Mouse (Mus musculus) heart, embryonic 11.5 days (tissue): ENCODE data around the gene Lhx8. TPM values are rescaled to one million over a fixed set of nuclear protein-coding genes. Genes with fewer than 3 reads are reported as not detected.

Experiments used
- ATAC-seq: fragments of 200-750 bp; cut with Nextera tagmentation; replicated peaks from 2 replicates; pipeline ENCODE4 v1.8.0; 2017; ENCODE audit warnings: moderate library complexity; ENCODE audit not compliant: insufficient number of reproducible peaks, low FRiP score, low TSS enrichment
- H3K27ac ChIP-seq: fragments of 300-500 bp; sonication (generic); 2 replicates; pipeline ENCODE4 v1.5.1; 2014; ENCODE audit warnings: mild to moderate bottlenecking, low read depth, low read length
- H3K27me3 ChIP-seq: fragments of 300-500 bp; sonication (generic); 2 replicates; pipeline ENCODE4 v1.6.1; 2014; ENCODE audit warnings: mild to moderate bottlenecking, low read length, mixed read lengths; ENCODE audit not compliant: control insufficient read depth, insufficient read depth
- H3K36me3 ChIP-seq: fragments of 300-500 bp; sonication (generic); 2 replicates; pipeline ENCODE4 v1.6.1; 2014; ENCODE audit warnings: mild to moderate bottlenecking, low read length, moderate library complexity, mixed read lengths; ENCODE audit not compliant: control insufficient read depth, insufficient read depth
- H3K4me1 ChIP-seq: fragments of 300-500 bp; sonication (generic); 2 replicates; pipeline ENCODE4 v1.6.1; 2014; ENCODE audit warnings: low read length; ENCODE audit not compliant: control insufficient read depth, insufficient read depth
- H3K4me2 ChIP-seq: fragments of 300-500 bp; sonication (generic); 2 replicates; pipeline ENCODE4 v1.6.1; 2014; ENCODE audit warnings: mild to moderate bottlenecking, moderate library complexity
- H3K4me3 ChIP-seq: fragments of 300-500 bp; sonication (generic); 2 replicates; pipeline ENCODE4 v1.5.1; 2014; ENCODE audit warnings: low read depth, low read length
- H3K9ac ChIP-seq: fragments of 300-500 bp; sonication (generic); 2 replicates; pipeline ENCODE4 v1.6.1; 2014; ENCODE audit warnings: mild to moderate bottlenecking, low read depth, low read length, moderate library complexity
- H3K9me3 ChIP-seq: fragments of 300-500 bp; sonication (generic); replicated peaks from 2 replicates; pipeline ENCODE4 v1.6.1; 2016; ENCODE audit warnings: low read length; ENCODE audit not compliant: control insufficient read depth
- WGBS: fragments of 180-500 bp; shearing (Covaris S2); extraction: QIAGEN DNeasy Blood & Tissue Kit; methylation state at CpG from one replicate; pipeline ENCODE4 v1.1.7; 2014; ENCODE audit not compliant: insufficient replicate concordance; 5-methylcytosine and 5-hydroxymethylcytosine counted together
- polyA plus RNA-seq: library from polyadenylated mRNA; unstranded; fragments of >200 nt; fragmentation: Nextera tagmentation; extraction: Ambion mirVana; gene quantifications from 2 replicates; pipeline ENCODE4 v1.2.1, GENCODE M21; 2014

Lhx8 gene
- polyA plus RNA-seq, result 0.27 and 0.59 TPM in 2 replicates

DNA sequence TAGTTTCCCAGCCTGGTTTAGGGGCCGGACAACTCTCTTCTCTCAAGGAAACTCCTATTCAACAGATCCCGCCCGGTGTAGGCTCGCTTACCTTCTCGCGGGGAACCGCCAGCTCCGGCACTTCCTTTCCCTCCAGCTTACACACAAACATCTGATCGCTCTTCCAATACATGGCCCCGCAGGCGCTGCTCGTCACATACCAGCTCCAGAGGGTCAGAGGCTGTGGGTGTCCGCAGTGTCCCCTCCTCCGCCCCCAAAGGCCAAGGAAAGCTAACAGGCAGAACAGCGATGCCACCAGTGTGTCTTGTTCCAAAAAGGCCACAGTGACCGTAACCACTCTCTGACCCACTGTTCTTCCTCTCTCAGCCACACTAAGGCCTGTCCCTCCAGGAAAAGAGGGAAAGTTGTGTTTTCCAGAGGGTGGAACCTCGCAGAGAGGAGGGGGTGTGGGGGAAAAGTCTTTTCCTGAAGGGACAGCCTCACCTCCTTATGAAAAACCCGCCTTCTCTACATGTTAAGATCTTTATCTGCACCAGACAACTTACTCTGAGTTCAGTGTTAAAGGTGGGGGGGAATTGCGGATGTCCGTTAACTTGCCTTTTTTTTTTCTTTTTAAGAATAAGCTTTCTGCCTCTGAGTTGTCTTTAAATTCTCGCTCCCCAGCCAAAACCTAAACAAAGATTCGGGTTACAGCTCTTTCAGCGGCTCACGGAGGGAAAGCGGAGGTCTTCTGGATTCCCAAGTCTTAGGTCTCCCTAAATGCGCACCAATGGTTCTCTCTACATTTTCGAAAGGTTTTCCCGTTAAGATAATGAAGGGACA lies at the start of gene Lhx8:
Gene Lhx8 (minus strand): TSS at position 479 of the 822 bp plus-strand sequence.
- under 1% methylated on average over 28 of the region's 28 CpGs for WGBS
- H3K36me3 ChIP-seq, result no peaks in the 10 kb centered on the region
- H3K27me3 ChIP-seq, result peaks cover 83% of the 10 kb centered on the region
- H3K9me3 ChIP-seq, result no peaks in the 10 kb centered on the region
- H3K9ac ChIP-seq, result no peak within 1 kb of the TSS
- no peak for ATAC-seq
- H3K4me2 ChIP-seq, result peak within 1 kb of the TSS; percentile 50
- H3K4me1 ChIP-seq, result peaks cover 21% of the 10 kb centered on the region
- peak within 1 kb of the TSS; percentile 30 for H3K4me3 ChIP-seq
- no peak within 1 kb of the TSS for H3K27ac ChIP-seq

GRCm38 (mm10) chr3:154373536-154373935 lies 43.1 kb upstream of the Lhx8 start:
- Histone ChIP-seq H3K27ac (no peak overlapping the region), H3K4me1 (no peaks in the 10 kb centered on the region), H3K36me3 (no peaks in the 10 kb centered on the region), H3K27me3 (no peaks in the 10 kb centered on the region), H3K9me3 (no peaks in the 10 kb centered on the region), H3K4me3 (no peak overlapping the region), H3K4me2 (no peak overlapping the region), H3K9ac (no peak overlapping the region)
- WGBS, result 66% methylated on average over 5 of the region's 5 CpGs
- no peak for ATAC-seq

DNA sequence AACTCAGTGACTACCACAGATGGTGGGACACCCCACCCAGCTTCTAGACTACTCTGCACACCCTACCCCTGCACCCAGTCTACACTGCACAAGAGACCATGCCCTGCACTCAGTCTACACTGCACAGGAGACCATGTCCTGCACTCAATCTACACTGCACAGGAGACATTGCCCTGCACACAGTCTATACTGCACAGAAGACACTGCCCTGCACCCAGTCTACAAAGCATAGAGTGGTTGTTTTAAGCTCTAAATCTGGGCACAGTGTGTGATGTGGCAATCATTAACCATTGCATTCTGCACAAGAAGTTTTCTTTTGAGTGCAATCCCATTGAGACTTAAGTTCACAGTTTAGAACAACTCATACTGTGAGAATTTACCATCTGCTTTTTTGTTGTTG lies 42.2 kb upstream of the Lhx8 start:
- no peak for ATAC-seq
- H3K4me1 ChIP-seq, result no peaks in the 10 kb centered on the region
- no peaks in the 10 kb centered on the region for H3K9me3 ChIP-seq
- H3K27me3 ChIP-seq, result no peaks in the 10 kb centered on the region
- no peak overlapping the region for H3K4me3 ChIP-seq
- no peaks in the 10 kb centered on the region for H3K36me3 ChIP-seq
- H3K27ac ChIP-seq, result no peak overlapping the region
- H3K9ac ChIP-seq, result no peak overlapping the region
- no peak overlapping the region for H3K4me2 ChIP-seq

DNA sequence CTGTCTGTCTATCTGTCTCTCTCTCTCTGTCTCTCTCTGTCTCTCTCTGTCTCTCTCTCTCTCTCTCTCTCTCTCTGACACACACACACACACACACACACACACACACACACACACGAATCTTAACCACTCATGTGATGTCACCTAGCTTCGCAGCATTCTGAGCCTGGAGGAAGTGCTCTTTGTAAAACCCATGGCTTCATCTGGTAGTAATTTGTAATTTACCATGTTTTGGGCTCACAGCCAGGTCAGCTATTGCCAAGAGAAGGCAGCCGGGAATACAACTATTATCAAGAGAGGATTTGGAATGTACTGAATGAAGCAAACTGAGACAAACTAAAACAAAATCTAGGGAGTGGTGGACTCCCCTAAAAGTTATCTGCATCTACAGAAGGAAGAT lies 36.9 kb upstream of the Lhx8 start:
- Histone ChIP-seq H3K9me3 (no peaks in the 10 kb centered on the region), H3K27ac (no peak overlapping the region), H3K4me3 (no peak overlapping the region), H3K36me3 (no peaks in the 10 kb centered on the region), H3K9ac (no peak overlapping the region), H3K4me2 (no peak overlapping the region), H3K27me3 (no peaks in the 10 kb centered on the region), H3K4me1 (no peaks in the 10 kb centered on the region)
- no peak for ATAC-seq
- 63% methylated on average over 3 of the region's 3 CpGs for WGBS

DNA sequence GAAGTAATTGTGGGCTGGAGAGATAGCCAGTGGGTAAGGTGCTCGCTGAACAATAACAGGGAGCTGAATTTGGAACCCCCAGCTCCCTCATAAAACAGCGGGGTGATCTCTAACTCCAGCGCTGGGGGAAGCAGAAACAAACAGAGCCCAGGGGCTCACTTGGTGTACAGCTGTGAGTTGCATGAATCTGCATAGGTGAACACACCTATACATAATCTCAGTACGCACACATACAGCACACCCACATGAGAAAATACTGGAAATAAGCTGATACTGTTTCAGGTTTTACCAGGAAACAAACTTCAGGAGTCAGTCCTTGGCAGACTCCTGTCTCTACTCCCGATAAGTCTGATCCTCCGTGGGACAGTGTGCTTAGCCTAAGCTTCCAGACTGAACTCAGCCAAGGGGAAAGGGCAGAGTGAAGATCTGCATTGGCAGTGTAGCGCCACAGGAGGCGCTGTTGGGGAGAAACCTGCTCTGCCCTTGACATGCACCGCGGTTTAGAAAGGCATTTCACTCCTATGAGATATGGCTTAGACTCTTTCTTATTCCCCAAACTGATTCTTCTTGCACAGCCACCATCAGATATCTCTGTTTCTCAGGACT lies 34.2 kb upstream of the Lhx8 start:
- Histone ChIP-seq H3K27ac (no peak overlapping the region), H3K27me3 (no peaks in the 10 kb centered on the region), H3K9me3 (no peaks in the 10 kb centered on the region), H3K4me1 (no peaks in the 10 kb centered on the region), H3K36me3 (no peaks in the 10 kb centered on the region), H3K9ac (no peak overlapping the region), H3K4me3 (no peak overlapping the region), H3K4me2 (no peak overlapping the region)
- no peak for ATAC-seq
- WGBS, result 26% methylated on average over 10 of the region's 10 CpGs

GRCm38 (mm10) chr3:154363507-154363906 lies 33.0 kb upstream of the Lhx8 start:
- H3K9ac ChIP-seq, result no peak overlapping the region
- no peaks in the 10 kb centered on the region for H3K9me3 ChIP-seq
- 63% methylated on average over 9 of the region's 9 CpGs for WGBS
- H3K27ac ChIP-seq, result no peak overlapping the region
- H3K4me3 ChIP-seq, result no peak overlapping the region
- no peaks in the 10 kb centered on the region for H3K36me3 ChIP-seq
- H3K4me1 ChIP-seq, result no peaks in the 10 kb centered on the region
- ATAC-seq, result no peak
- no peaks in the 10 kb centered on the region for H3K27me3 ChIP-seq
- no peak overlapping the region for H3K4me2 ChIP-seq

- Histone ChIP-seq H3K9me3 (no peaks in the 10 kb centered on the region), H3K4me3 (no peak overlapping the region), H3K27ac (no peak overlapping the region), H3K36me3 (no peaks in the 10 kb centered on the region), H3K27me3 (no peaks in the 10 kb centered on the region), H3K9ac (no peak overlapping the region), H3K4me2 (no peak overlapping the region), H3K4me1 (no peaks in the 10 kb centered on the region)
- 68% methylated on average over 2 of the region's 2 CpGs for WGBS
- ATAC-seq, result no peak
Measured at GRCm38 (mm10) chr3:154359231-154359630, 28.8 kb upstream of the Lhx8 start.

DNA sequence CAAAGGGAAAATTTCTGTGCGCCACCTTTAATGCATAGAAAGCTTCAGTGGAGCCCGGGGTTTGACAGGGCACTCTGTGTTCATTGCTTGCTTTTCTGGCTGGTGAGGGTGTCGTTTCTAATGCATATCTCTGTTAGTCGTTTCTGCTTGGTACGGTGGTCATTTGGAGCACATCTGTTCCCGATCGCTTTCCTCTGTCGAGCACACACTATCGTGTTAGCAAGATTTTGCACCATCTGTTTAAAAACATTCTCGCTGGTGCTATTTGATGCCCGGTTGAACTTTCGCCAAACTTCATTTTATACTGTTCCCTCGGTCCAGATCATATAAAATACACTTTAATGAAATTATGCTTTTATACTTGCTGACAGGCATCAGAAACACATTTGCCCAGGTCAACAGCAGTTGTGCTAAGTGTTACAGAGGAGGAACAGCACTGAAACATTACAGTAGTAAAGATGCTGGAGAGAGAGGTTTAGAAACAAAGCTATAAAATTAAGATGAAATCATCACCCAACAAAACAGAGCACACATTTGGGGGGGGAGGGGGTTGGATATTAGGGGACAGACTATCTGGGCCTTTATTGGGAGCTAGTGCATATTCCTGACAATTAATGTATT lies 9.9 kb upstream of the Lhx8 start:
- ATAC-seq, result no peak

More for the DNA sequence above, 9.9 kb upstream of the Lhx8 start:
- Histone ChIP-seq H3K4me2 (no peak overlapping the region), H3K9me3 (no peaks in the 10 kb centered on the region), H3K36me3 (no peaks in the 10 kb centered on the region), H3K4me1 (no peaks in the 10 kb centered on the region), H3K9ac (no peak overlapping the region), H3K27ac (no peak overlapping the region), H3K4me3 (no peak overlapping the region), H3K27me3 (peaks cover 23% of the 10 kb centered on the region)
- 69% methylated on average over 13 of the region's 13 CpGs for WGBS
